Mouse (Mus musculus): Measurements from ENCODE around the gene Hils1.

- no peak for TF ChIP-seq POLR2A (IDR thresholded peaks at IDR 0.05; ENCODE audit: borderline replicate concordance, extremely low read depth, low read depth, low read length)
- TF ChIP-seq CTCF (IDR thresholded peaks at IDR 0.05; ENCODE audit: insufficient read depth, low read length), result no peak
Observed at GRCm38 (mm10) chr11:94937787-94938186, 29.6 kb upstream of the Hils1 start.
